Mouse (Mus musculus): ENCODE measurements at regions not wholly inside any gene's neighbourhood (a gene's known extent, or its start where the extent isn't known, plus 50 kb on each side); places are given as distances from the start of the nearest gene placed in this dataset.

GRCm38 (mm10) chr5:39417845-39418154 is 337.5 kb downstream of the Hs3st1 start:
- Histone ChIP-seq H3K27ac (ENCODE audit: low read depth) (no peak overlapping the region), H3K4me3 (ENCODE audit: low read depth, low read length) (no peak overlapping the region), H3K36me3 (replicated peaks; ENCODE audit: control insufficient read depth, insufficient read depth, low read length) (no peaks in the 10 kb centered on the region), H3K27me3 (ENCODE audit: control insufficient read depth, insufficient read depth, low read length) (no peaks in the 10 kb centered on the region), H3K9ac (replicated peaks; ENCODE audit: low read depth, low read length) (no peak overlapping the region), H3K4me2 (ENCODE audit: low read depth, low read length) (no peak overlapping the region), H3K4me1 (ENCODE audit: control insufficient read depth, insufficient read depth) (no peaks in the 10 kb centered on the region), H3K9me3 (replicated peaks; ENCODE audit: control insufficient read depth, low read length) (no peaks in the 10 kb centered on the region)
- 69% methylated on average over 3 of the region's 3 CpGs for WGBS
- no peak for ATAC-seq (ENCODE audit: insufficient read depth, low read depth)
- DNase-seq (ENCODE audit: low spot score): no peak
- no peak for TF ChIP-seq CTCF (IDR thresholded peaks at IDR 0.05; ENCODE audit: low read depth)
- TF ChIP-seq EP300 (IDR thresholded peaks at IDR 0.05; ENCODE audit: low read depth): no peak

DNA sequence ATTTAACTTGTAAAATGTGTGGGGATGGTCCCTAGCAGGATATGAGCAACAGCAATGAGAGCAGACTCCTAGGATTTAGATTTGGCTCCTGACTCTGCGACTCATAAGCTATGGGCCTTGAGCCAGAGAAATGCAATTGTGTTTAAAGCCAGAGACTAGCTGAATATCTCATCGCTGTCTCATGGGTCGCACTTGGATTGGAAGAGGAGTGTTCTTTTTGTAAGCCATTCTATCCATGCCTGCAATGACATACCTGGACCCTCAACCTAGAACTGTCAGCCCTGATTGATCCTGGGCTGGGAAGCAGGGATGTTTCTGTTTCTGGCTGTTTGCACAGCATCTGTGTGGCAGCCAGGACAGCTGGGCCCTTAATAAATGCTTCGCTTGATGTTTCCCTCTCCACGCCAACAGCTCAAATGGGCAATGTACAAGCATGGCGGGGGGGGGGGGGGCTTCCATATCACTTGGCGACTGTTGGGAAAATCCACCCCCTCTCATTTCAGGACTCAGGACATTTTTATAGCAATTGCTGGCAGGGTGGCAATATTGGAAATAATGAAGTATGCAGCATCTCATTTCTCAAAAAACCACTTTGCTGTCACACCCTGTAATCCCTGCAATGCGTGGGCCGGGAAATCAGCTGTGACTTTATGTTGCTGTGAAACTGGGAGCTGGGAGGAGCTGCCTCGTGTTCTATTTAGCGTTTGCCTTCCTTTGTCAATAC is 338.0 kb downstream of the Hs3st1 start:
- Histone ChIP-seq H3K4me2 (ENCODE audit: low read depth, low read length) (no peak overlapping the region), H3K4me1 (ENCODE audit: control insufficient read depth, insufficient read depth) (no peaks in the 10 kb centered on the region), H3K27ac (ENCODE audit: low read depth) (no peak overlapping the region), H3K9ac (replicated peaks; ENCODE audit: low read depth, low read length) (no peak overlapping the region), H3K27me3 (ENCODE audit: control insufficient read depth, insufficient read depth, low read length) (no peaks in the 10 kb centered on the region), H3K36me3 (replicated peaks; ENCODE audit: control insufficient read depth, insufficient read depth, low read length) (no peaks in the 10 kb centered on the region), H3K9me3 (replicated peaks; ENCODE audit: control insufficient read depth, low read length) (no peaks in the 10 kb centered on the region), H3K4me3 (ENCODE audit: low read depth, low read length) (no peak overlapping the region)
- DNase-seq (ENCODE audit: low spot score) (no peak), ATAC-seq (ENCODE audit: insufficient read depth, low read depth) (no peak)
- TF ChIP-seq CTCF (IDR thresholded peaks at IDR 0.05; ENCODE audit: low read depth) (no peak), EP300 (IDR thresholded peaks at IDR 0.05; ENCODE audit: low read depth) (no peak)
- 63% methylated on average over 11 of the region's 11 CpGs for WGBS

GRCm38 (mm10) chr5:39416597-39417023 is 338.7 kb downstream of the Hs3st1 start:
- 58% methylated on average over 2 of the region's 2 CpGs for WGBS
- Histone ChIP-seq H3K36me3 (replicated peaks; ENCODE audit: control insufficient read depth, insufficient read depth, low read length) (no peaks in the 10 kb centered on the region), H3K4me2 (ENCODE audit: low read depth, low read length) (no peak overlapping the region), H3K27me3 (ENCODE audit: control insufficient read depth, insufficient read depth, low read length) (no peaks in the 10 kb centered on the region), H3K9me3 (replicated peaks; ENCODE audit: control insufficient read depth, low read length) (no peaks in the 10 kb centered on the region), H3K4me3 (ENCODE audit: low read depth, low read length) (no peak overlapping the region), H3K27ac (ENCODE audit: low read depth) (no peak overlapping the region), H3K9ac (replicated peaks; ENCODE audit: low read depth, low read length) (no peak overlapping the region), H3K4me1 (ENCODE audit: control insufficient read depth, insufficient read depth) (no peaks in the 10 kb centered on the region)
- TF ChIP-seq CTCF (IDR thresholded peaks at IDR 0.05; ENCODE audit: low read depth): no peak
- no peak for TF ChIP-seq EP300 (IDR thresholded peaks at IDR 0.05; ENCODE audit: low read depth)
- DNase-seq (ENCODE audit: low spot score): no peak
- ATAC-seq (ENCODE audit: insufficient read depth, low read depth): no peak

DNA sequence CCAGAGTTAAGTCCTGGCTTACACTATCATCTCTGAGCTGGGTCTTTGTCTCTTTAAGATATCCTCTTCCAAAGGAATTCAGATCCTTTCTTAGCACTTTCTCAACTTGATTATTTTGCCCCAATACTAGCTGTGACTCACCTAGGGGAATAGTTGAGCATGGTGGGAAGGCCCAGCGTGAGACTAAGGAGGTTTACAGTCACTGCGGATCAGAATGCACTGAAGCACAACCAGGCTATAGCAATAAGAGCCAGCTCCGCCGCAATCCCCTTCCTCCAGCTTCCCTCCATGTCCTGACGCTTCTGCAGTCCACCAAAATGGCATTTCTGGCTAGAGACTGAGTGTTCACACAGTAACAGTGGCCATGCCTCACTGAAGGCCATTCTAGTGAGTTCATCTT is 342.5 kb downstream of the Hs3st1 start:
- WGBS: 67% methylated on average over 5 of the region's 5 CpGs
- ATAC-seq (ENCODE audit: insufficient read depth, low read depth) (no peak), DNase-seq (ENCODE audit: low spot score) (no peak)
- no peak overlapping the region for H3K9ac ChIP-seq (replicated peaks; ENCODE audit: low read depth, low read length)
- H3K4me2 ChIP-seq (ENCODE audit: low read depth, low read length): no peak overlapping the region
- H3K4me3 ChIP-seq (ENCODE audit: low read depth, low read length): no peak overlapping the region
- H3K27me3 ChIP-seq (ENCODE audit: control insufficient read depth, insufficient read depth, low read length): no peaks in the 10 kb centered on the region
- TF ChIP-seq EP300 (IDR thresholded peaks at IDR 0.05; ENCODE audit: low read depth): no peak
- TF ChIP-seq CTCF (IDR thresholded peaks at IDR 0.05; ENCODE audit: low read depth): no peak
- no peak overlapping the region for H3K27ac ChIP-seq (ENCODE audit: low read depth)
- no peaks in the 10 kb centered on the region for H3K36me3 ChIP-seq (replicated peaks; ENCODE audit: control insufficient read depth, insufficient read depth, low read length)
- no peaks in the 10 kb centered on the region; the same call in 1 of the 2 replicates for H3K9me3 ChIP-seq (replicated peaks; ENCODE audit: control insufficient read depth, low read length)
- no peaks in the 10 kb centered on the region for H3K4me1 ChIP-seq (ENCODE audit: control insufficient read depth, insufficient read depth)

- Histone ChIP-seq H3K9me3 (replicated peaks; ENCODE audit: control insufficient read depth, low read length) (no peaks in the 10 kb centered on the region), H3K27ac (ENCODE audit: low read depth) (no peak overlapping the region), H3K4me1 (ENCODE audit: control insufficient read depth, insufficient read depth) (no peaks in the 10 kb centered on the region), H3K36me3 (replicated peaks; ENCODE audit: control insufficient read depth, insufficient read depth, low read length) (no peaks in the 10 kb centered on the region), H3K27me3 (ENCODE audit: control insufficient read depth, insufficient read depth, low read length) (no peaks in the 10 kb centered on the region), H3K4me2 (ENCODE audit: low read depth, low read length) (no peak overlapping the region), H3K9ac (replicated peaks; ENCODE audit: low read depth, low read length) (no peak overlapping the region), H3K4me3 (ENCODE audit: low read depth, low read length) (no peak overlapping the region)
- ATAC-seq (ENCODE audit: insufficient read depth, low read depth) (no peak), DNase-seq (ENCODE audit: low spot score) (no peak)
- TF ChIP-seq EP300 (IDR thresholded peaks at IDR 0.05; ENCODE audit: low read depth) (no peak), CTCF (IDR thresholded peaks at IDR 0.05; ENCODE audit: low read depth) (no peak)
These were observed 364.8 kb downstream of the Hs3st1 start for GRCm38 (mm10) chr5:39390391-39390987.

DNA sequence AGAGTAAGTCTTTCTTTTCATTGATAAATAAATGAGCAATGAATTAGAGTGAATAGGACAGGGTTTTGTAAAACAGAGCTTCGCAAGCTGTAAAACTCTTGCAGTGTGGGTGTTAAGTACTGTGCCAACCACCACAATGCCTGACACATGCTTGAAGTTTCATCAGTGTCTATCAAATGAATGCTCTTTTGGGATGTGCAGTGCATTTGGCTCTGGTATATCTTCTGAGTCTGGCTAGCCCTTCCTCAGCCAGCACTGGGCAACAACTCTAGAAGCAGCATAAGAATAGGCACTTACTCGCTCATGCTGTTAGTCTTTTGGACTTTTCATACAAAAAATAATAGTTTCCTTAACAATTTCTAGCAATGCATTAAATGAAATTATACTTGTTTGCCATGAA is 370.9 kb downstream of the Hs3st1 start:
- H3K27me3 ChIP-seq (ENCODE audit: control insufficient read depth, insufficient read depth, low read length): no peaks in the 10 kb centered on the region
- no peaks in the 10 kb centered on the region for H3K4me1 ChIP-seq (ENCODE audit: control insufficient read depth, insufficient read depth)
- H3K4me3 ChIP-seq (ENCODE audit: low read depth, low read length): no peak overlapping the region
- TF ChIP-seq CTCF (IDR thresholded peaks at IDR 0.05; ENCODE audit: low read depth) (no peak), EP300 (IDR thresholded peaks at IDR 0.05; ENCODE audit: low read depth) (no peak)
- no peak overlapping the region for H3K27ac ChIP-seq (ENCODE audit: low read depth)
- WGBS: 82% methylated on average over 2 of the region's 2 CpGs
- ATAC-seq (ENCODE audit: insufficient read depth, low read depth) (no peak), DNase-seq (ENCODE audit: low spot score) (no peak)
- H3K9ac ChIP-seq (replicated peaks; ENCODE audit: low read depth, low read length): no peak overlapping the region
- H3K9me3 ChIP-seq (replicated peaks; ENCODE audit: control insufficient read depth, low read length): no peaks in the 10 kb centered on the region
- no peaks in the 10 kb centered on the region for H3K36me3 ChIP-seq (replicated peaks; ENCODE audit: control insufficient read depth, insufficient read depth, low read length)
- H3K4me2 ChIP-seq (ENCODE audit: low read depth, low read length): no peak overlapping the region
